Mouse (Mus musculus) intestine, embryonic 16.5 days (tissue): ENCODE results near the gene Gpatch8. TPM values are rescaled to one million over a fixed set of nuclear protein-coding genes. Genes with fewer than 3 reads are reported as not detected.

Experiments
- ATAC-seq: fragments of 200-750 bp; cut with Nextera tagmentation; 2 replicates; pipeline ENCODE4 v1.8.0; 2017; ENCODE audit warnings: moderate TSS enrichment, moderate library complexity
- H3K27ac ChIP-seq: fragments of 300-500 bp; sonication (generic); 2 replicates; pipeline ENCODE4 v1.5.1; 2014; ENCODE audit warnings: mild to moderate bottlenecking, low read length
- H3K27me3 ChIP-seq: fragments of 300-500 bp; sonication (generic); replicated peaks from 2 replicates; pipeline ENCODE4 v1.6.1; 2014; ENCODE audit warnings: low read length, control low read depth, mixed read lengths; ENCODE audit not compliant: control insufficient read depth, insufficient read depth
- H3K36me3 ChIP-seq: fragments of 300-500 bp; sonication (generic); 2 replicates; pipeline ENCODE4 v1.6.1; 2014; ENCODE audit warnings: low read length, control low read depth; ENCODE audit not compliant: control insufficient read depth, insufficient read depth
- H3K4me1 ChIP-seq: fragments of 300-500 bp; sonication (generic); 2 replicates; pipeline ENCODE4 v1.6.1; 2014; ENCODE audit warnings: low read length, control low read depth, mixed read lengths; ENCODE audit not compliant: control insufficient read depth, insufficient read depth
- H3K4me2 ChIP-seq: fragments of 300-500 bp; sonication (generic); 2 replicates; pipeline ENCODE4 v1.6.1; 2014; ENCODE audit warnings: low read depth, low read length, control low read depth
- H3K4me3 ChIP-seq: fragments of 300-500 bp; sonication (generic); 2 replicates; pipeline ENCODE4 v1.5.1; 2014; ENCODE audit warnings: mild to moderate bottlenecking, low read length
- H3K9ac ChIP-seq: fragments of 300-500 bp; sonication (generic); 2 replicates; pipeline ENCODE4 v1.6.1; 2014; ENCODE audit warnings: low read depth, low read length
- H3K9me3 ChIP-seq: fragments of 300-500 bp; sonication (generic); 2 replicates; pipeline ENCODE4 v1.6.1; 2016; ENCODE audit warnings: low read length, control low read depth; ENCODE audit not compliant: control insufficient read depth
- WGBS: fragments of 180-500 bp; shearing (Covaris S2); extraction: QIAGEN DNeasy Blood & Tissue Kit; methylation state at CpG from one replicate; pipeline ENCODE4 v1.1.7; 2014; 5-methylcytosine and 5-hydroxymethylcytosine counted together
- polyA plus RNA-seq: library from polyadenylated mRNA; unstranded; fragments of >200 nt; fragmentation: Nextera tagmentation; extraction: Ambion mirVana; gene quantifications from 2 replicates; pipeline ENCODE4 v1.2.1, GENCODE M21; 2015

Gpatch8 gene
- polyA plus RNA-seq, 1 experiment from 2014 or later, result 34.5 TPM

- peaks cover 20% of the 10 kb centered on the region for H3K4me1 ChIP-seq
- no peak within 1 kb of the TSS for H3K4me3 ChIP-seq
- peaks cover under 1% of the 10 kb centered on the region; the same call in 1 of the 2 replicates for H3K27me3 ChIP-seq
- H3K36me3 ChIP-seq, result 0 out of 2 replicates have a peak, but pooled peaks cover 3% of the 10 kb centered on the region
- no peak within 1 kb of the TSS for H3K27ac ChIP-seq
- H3K9me3 ChIP-seq, result no peaks in the 10 kb centered on the region
- WGBS, result 64% methylated on average over 11 of the region's 11 CpGs
- H3K9ac ChIP-seq, result no peak within 1 kb of the TSS
- ATAC-seq, result no peak
- no peak within 1 kb of the TSS for H3K4me2 ChIP-seq
Observed at GRCm38 (mm10) chr11:102469648-102470357, 86.4 kb downstream of the Gpatch8 start, which contains the start of gene Itga2b. TSS of gene Itga2b (minus strand) at chr11:102470122.

- H3K4me2 ChIP-seq, result peak overlapping the region; percentile 93
- peak; percentile 95 for ATAC-seq
- WGBS, result under 1% methylated on average over 37 of the region's 37 CpGs
- peaks cover 3% of the 10 kb centered on the region; the same call in 1 of the 2 replicates for H3K27me3 ChIP-seq
- no peaks in the 10 kb centered on the region for H3K9me3 ChIP-seq
- no peaks in the 10 kb centered on the region for H3K36me3 ChIP-seq
- peak overlapping the region; percentile 60; the same call in 1 of the 2 replicates for H3K27ac ChIP-seq
- H3K9ac ChIP-seq, result peak overlapping the region; percentile 62
- H3K4me1 ChIP-seq, result peaks cover 20% of the 10 kb centered on the region
- H3K4me3 ChIP-seq, result peak overlapping the region; percentile 48
Observed at GRCm38 (mm10) chr11:102467041-102467631, 89.1 kb downstream of the Gpatch8 start.

- Histone ChIP-seq H3K9me3 (no peaks in the 10 kb centered on the region), H3K9ac (no peak overlapping the region), H3K27me3 (peaks cover 3% of the 10 kb centered on the region; the same call in 1 of the 2 replicates), H3K36me3 (no peaks in the 10 kb centered on the region), H3K4me3 (no peak overlapping the region), H3K4me1 (peaks cover 20% of the 10 kb centered on the region), H3K4me2 (peak overlapping the region; percentile 14; the same call in 1 of the 2 replicates), H3K27ac (no peak overlapping the region)
- 0 out of 2 replicates have a peak, but pooled peaks have one; percentile 9 for ATAC-seq
- 13% methylated on average over 26 of the region's 26 CpGs for WGBS
Observed at GRCm38 (mm10) chr11:102465713-102466436, 90.3 kb downstream of the Gpatch8 start.

GRCm38 (mm10) chr11:102464901-102465300 lies 91.3 kb downstream of the Gpatch8 start:
- no peak for ATAC-seq
- H3K9me3 ChIP-seq, result no peaks in the 10 kb centered on the region
- no peaks in the 10 kb centered on the region for H3K36me3 ChIP-seq
- H3K4me2 ChIP-seq, result no peak overlapping the region
- no peak overlapping the region for H3K9ac ChIP-seq
- H3K27ac ChIP-seq, result no peak overlapping the region
- peaks cover 3% of the 10 kb centered on the region; the same call in 1 of the 2 replicates for H3K27me3 ChIP-seq
- no peak overlapping the region for H3K4me3 ChIP-seq
- H3K4me1 ChIP-seq, result peaks cover 20% of the 10 kb centered on the region
- 96% methylated on average over 6 of the region's 6 CpGs for WGBS

- Histone ChIP-seq H3K4me3 (no peak overlapping the region), H3K27ac (no peak overlapping the region), H3K9ac (no peak overlapping the region), H3K4me2 (no peak overlapping the region), H3K9me3 (no peaks in the 10 kb centered on the region), H3K4me1 (peaks cover 12% of the 10 kb centered on the region; the same call in 1 of the 2 replicates), H3K36me3 (no peaks in the 10 kb centered on the region), H3K27me3 (0 out of 2 replicates have a peak, but pooled peaks cover 3% of the 10 kb centered on the region)
- ATAC-seq, result no peak
- 72% methylated on average over 3 of the region's 3 CpGs for WGBS
Observed at GRCm38 (mm10) chr11:102461764-102462163, 94.4 kb downstream of the Gpatch8 start.

- no peak overlapping the region for H3K4me2 ChIP-seq
- no peak overlapping the region for H3K9ac ChIP-seq
- no peak overlapping the region for H3K27ac ChIP-seq
- H3K27me3 ChIP-seq, result 0 out of 2 replicates have a peak, but pooled peaks cover 3% of the 10 kb centered on the region
- peaks cover under 1% of the 10 kb centered on the region for H3K4me1 ChIP-seq
- no peak for ATAC-seq
- H3K9me3 ChIP-seq, result no peaks in the 10 kb centered on the region
- H3K4me3 ChIP-seq, result no peak overlapping the region
- WGBS, result 60% methylated on average over 16 of the region's 16 CpGs
- no peaks in the 10 kb centered on the region for H3K36me3 ChIP-seq
Observed at GRCm38 (mm10) chr11:102460541-102460940, 95.7 kb downstream of the Gpatch8 start.

GRCm38 (mm10) chr11:102455740-102456396 lies 100.3 kb downstream of the Gpatch8 start:
- Histone ChIP-seq H3K36me3 (no peaks in the 10 kb centered on the region), H3K27me3 (peaks cover 2% of the 10 kb centered on the region; the same call in 1 of the 2 replicates), H3K9me3 (no peaks in the 10 kb centered on the region), H3K4me2 (peak overlapping the region; percentile 99), H3K4me3 (peak overlapping the region; percentile 62), H3K9ac (peak overlapping the region; percentile 68), H3K4me1 (peaks cover 3% of the 10 kb centered on the region; the same call in 1 of the 2 replicates), H3K27ac (peak overlapping the region; percentile 60)
- WGBS, result under 1% methylated on average over 39 of the region's 40 CpGs
- peak; percentile 94 for ATAC-seq

- Histone ChIP-seq H3K4me1 (peaks cover 5% of the 10 kb centered on the region), H3K4me3 (no peak overlapping the region), H3K27me3 (peaks cover 4% of the 10 kb centered on the region; the same call in 1 of the 2 replicates), H3K9me3 (no peaks in the 10 kb centered on the region), H3K27ac (no peak overlapping the region), H3K9ac (0 out of 2 replicates have a peak overlapping the region, but pooled peaks have one; percentile 3), H3K4me2 (no peak overlapping the region), H3K36me3 (no peaks in the 10 kb centered on the region)
- ATAC-seq, result no peak
- WGBS, result 25% methylated on average over 10 of the region's 10 CpGs
Observed at GRCm38 (mm10) chr11:102453131-102453530, 103.1 kb downstream of the Gpatch8 start.
